Comparison of ENCODE assay signal across 30 mouse cellular contexts in the genomic region with DNA sequence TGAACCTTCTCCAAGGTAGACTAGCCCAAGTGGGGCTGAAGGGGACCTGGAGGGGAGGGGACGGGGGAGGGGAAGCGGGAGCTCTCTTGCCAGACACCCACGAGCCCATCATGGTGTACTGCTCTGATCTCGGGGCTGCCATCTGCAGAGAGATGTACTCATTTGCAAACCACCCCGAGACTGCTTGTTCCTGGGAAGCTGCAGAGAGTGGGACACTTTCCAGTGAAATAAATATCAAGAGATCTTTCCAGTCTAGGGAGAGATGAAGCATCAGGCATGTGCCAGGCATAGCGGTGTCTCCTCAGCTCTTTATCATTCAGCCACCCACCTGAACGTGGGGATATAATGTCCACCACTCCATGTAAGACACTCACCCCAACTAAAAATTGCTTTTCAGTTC. TPM values are rescaled to one million over a fixed set of nuclear protein-coding genes. Genes with fewer than 3 reads are reported as not detected.
A peak's percentile ranks its signal among the peaks of the same experiment; 100 is the strongest.
DNase-seq lines count a peak whose midpoint lies in the region; ATAC-seq and TF ChIP-seq lines count a peak whose summit lies in the region.
"Had no signal": no experiment of that assay in that cellular context is flagged by ENCODE, and none has a peak within 500 bp of the region (broad histone marks: within the 10 kb centered on the region; RNA-seq: fewer than 3 reads in every experiment).

No protein-coding gene starts in this region.

- H3K27ac ChIP-seq in kidney, embryonic 14.5 days (ENCODE audit: low read depth, low read length) = no peak overlapping the region
- no peak overlapping the region for H3K27ac ChIP-seq in stomach, postnatal 0 days (replicated peaks)
- H3K27ac ChIP-seq: embryonic facial prominence, embryonic 10.5 days; embryonic facial prominence, embryonic 15.5 days; forebrain, embryonic 12.5 days; heart, embryonic 13.5 days; hindbrain, embryonic 14.5 days; limb, embryonic 13.5 days; lung, embryonic 15.5 days; midbrain, embryonic 12.5 days; neural tube, embryonic 12.5 days had no signal

- H3K9me3 ChIP-seq in kidney, embryonic 14.5 days (ENCODE audit: control insufficient read depth, low read length) = no peaks in the 10 kb centered on the region
- no peaks in the 10 kb centered on the region for H3K9me3 ChIP-seq in stomach, postnatal 0 days (ENCODE audit: control insufficient read depth, low read length)
- H3K9me3 ChIP-seq: embryonic facial prominence, embryonic 10.5 days; embryonic facial prominence, embryonic 15.5 days; forebrain, embryonic 12.5 days; heart, embryonic 13.5 days; lung, embryonic 15.5 days; midbrain, embryonic 12.5 days had no signal

- no peaks in the 10 kb centered on the region for H3K4me1 ChIP-seq in kidney, embryonic 14.5 days (ENCODE audit: control insufficient read depth, insufficient read depth, low read length)
- no peaks in the 10 kb centered on the region for H3K4me1 ChIP-seq in stomach, postnatal 0 days (replicated peaks; ENCODE audit: control insufficient read depth, insufficient read depth)
- H3K4me1 ChIP-seq: embryonic facial prominence, embryonic 10.5 days; embryonic facial prominence, embryonic 15.5 days; forebrain, embryonic 12.5 days; heart, embryonic 13.5 days; limb, embryonic 13.5 days; lung, embryonic 15.5 days; midbrain, embryonic 12.5 days; neural tube, embryonic 12.5 days had no signal

- intact Hi-C loops in left cerebral cortex, postnatal 25 days (cut with DNase I) = no loop called here

- TF ChIP-seq CTCF in stomach, postnatal 0 days (IDR thresholded peaks at IDR 0.05; ENCODE audit: low read depth) = no peak

- H3K4me2 ChIP-seq in kidney, embryonic 14.5 days (replicated peaks; ENCODE audit: low read depth, low read length) = no peak overlapping the region
- H3K4me2 ChIP-seq in stomach, postnatal 0 days (replicated peaks; ENCODE audit: low read depth) = no peak overlapping the region
- H3K4me2 ChIP-seq: embryonic facial prominence, embryonic 15.5 days; forebrain, embryonic 12.5 days; heart, embryonic 13.5 days; hindbrain, embryonic 14.5 days; limb, embryonic 13.5 days; liver, embryonic 11.5 days; lung, embryonic 15.5 days; midbrain, embryonic 12.5 days; neural tube, embryonic 12.5 days had no signal

- 83% methylated on average over 7 of the region's 7 CpGs for WGBS in kidney, embryonic 14.5 days
- 79% methylated on average over 7 of the region's 7 CpGs for WGBS in stomach, postnatal 0 days

- H3K36me3 ChIP-seq in kidney, embryonic 14.5 days (ENCODE audit: control insufficient read depth, insufficient read depth, low read length) = no peaks in the 10 kb centered on the region
- H3K36me3 ChIP-seq in stomach, postnatal 0 days (ENCODE audit: control insufficient read depth, insufficient read depth, low read length) = no peaks in the 10 kb centered on the region
- H3K36me3 ChIP-seq: embryonic facial prominence, embryonic 10.5 days; embryonic facial prominence, embryonic 15.5 days; forebrain, embryonic 12.5 days; heart, embryonic 13.5 days; limb, embryonic 13.5 days; lung, embryonic 15.5 days; midbrain, embryonic 12.5 days; neural tube, embryonic 12.5 days had no signal

- no peak for TF ChIP-seq EP300 in stomach, postnatal 0 days (optimal IDR thresholded peaks at IDR 0.05)

- peak; percentile 77 to 90 for DNase-seq in layer of hippocampus, adult 18-20 months (ENCODE audit: low spot score in 2 of 2)
- DNase-seq in layer of hippocampus, adult 9-10 months (ENCODE audit: low spot score) = no peak
- peak; percentile 84 for DNase-seq in brain, adult 2 months (ENCODE audit: low read depth, low spot score)
- peak; percentile 67 to 73 for DNase-seq in layer of hippocampus, adult 8-10 months (ENCODE audit: low spot score in 2 of 2)
- peak; percentile 43 to 85 for DNase-seq in left cerebral cortex, postnatal 25 days (ENCODE audit: low spot score in 2 of 2)
- no peak for DNase-seq in cerebellum, adult 9-11 months
- no peak for DNase-seq in stomach, postnatal 0 days (ENCODE audit: low spot score)
- DNase-seq: adrenal gland, postnatal 36 days; B cell, adult 2 months; cerebellum, adult 2 months; cerebellum, postnatal 25 days; forebrain, postnatal 0 days; gastrocnemius, postnatal 10 days; heart, postnatal 10 days; kidney, adult 9 months; kidney, postnatal 25 days had no signal

- no peak overlapping the region for H3K4me3 ChIP-seq in kidney, embryonic 14.5 days (ENCODE audit: low read length)
- H3K4me3 ChIP-seq in stomach, postnatal 0 days (ENCODE audit: low read depth, low read length) = no peak overlapping the region
- H3K4me3 ChIP-seq: embryonic facial prominence, embryonic 10.5 days; embryonic facial prominence, embryonic 15.5 days; forebrain, embryonic 12.5 days; heart, embryonic 13.5 days; limb, embryonic 13.5 days; lung, embryonic 15.5 days; megakaryocyte, embryonic 14.5 days; midbrain, embryonic 12.5 days; myocyte; neural tube, embryonic 12.5 days had no signal

- no peaks in the 10 kb centered on the region for H3K27me3 ChIP-seq in kidney, embryonic 14.5 days (ENCODE audit: control insufficient read depth, insufficient read depth, low read length)
- H3K27me3 ChIP-seq in stomach, postnatal 0 days (ENCODE audit: control insufficient read depth, insufficient read depth, low read length) = no peaks in the 10 kb centered on the region
- H3K27me3 ChIP-seq: embryonic facial prominence, embryonic 15.5 days; forebrain, embryonic 12.5 days; heart, embryonic 13.5 days; limb, embryonic 13.5 days; lung, embryonic 15.5 days; midbrain, embryonic 12.5 days; neural tube, embryonic 12.5 days had no signal

- no peak for ATAC-seq in kidney, embryonic 14.5 days (ENCODE audit: low FRiP score, low TSS enrichment)
- no peak for ATAC-seq in stomach, postnatal 0 days (ENCODE audit: low FRiP score, low TSS enrichment)
- ATAC-seq: forebrain, postnatal 0 days; intestine, postnatal 0 days had no signal

- H3K9ac ChIP-seq in kidney, embryonic 14.5 days (ENCODE audit: low read depth, low read length) = no peak overlapping the region
- H3K9ac ChIP-seq in stomach, postnatal 0 days (ENCODE audit: low read length) = no peak overlapping the region
- H3K9ac ChIP-seq: embryonic facial prominence, embryonic 15.5 days; forebrain, embryonic 12.5 days; forebrain, postnatal 0 days; heart, embryonic 13.5 days; hindbrain, embryonic 14.5 days; limb, embryonic 13.5 days; lung, embryonic 15.5 days; midbrain, embryonic 12.5 days; neural tube, embryonic 12.5 days had no signal

RNA-seq across cellular contexts. Expression of a gene that starts 25.8 kb away (rescaled TPM):
- total RNA-seq in layer of hippocampus, adult 18-20 months (2021) = 100 to 1,000 TPM; 213 to 230 TPM
- 100 to 1,000 TPM; 138 to 198 (median 174) TPM for total RNA-seq in layer of hippocampus, adult 8-10 months (2022)
- 10 to 100 TPM; 55.2 to 60.6 TPM for total RNA-seq in left cerebral cortex, postnatal 25 days (2021)
- 2.7 and 4.1 TPM in 2 replicates for polyA plus RNA-seq in kidney, embryonic 14.5 days (2014; fragmentation: Nextera tagmentation; extraction: Ambion mirVana)
- 0.67 and 0.94 TPM in 2 replicates for polyA plus RNA-seq in stomach, postnatal 0 days (2015; fragmentation: Nextera tagmentation; extraction: Ambion mirVana)

Comparison
In these comparisons a context has a peak if more than half of its experiments do, and no peak if none do; other contexts are left out.
1. DNase-seq: peak in layer of hippocampus, adult 18-20 months (2 of 2), brain, adult 2 months (single experiment), layer of hippocampus, adult 8-10 months (2 of 2) and left cerebral cortex, postnatal 25 days (2 of 2); none in layer of hippocampus, adult 9-10 months (single experiment), cerebellum, adult 9-11 months (single experiment) and stomach, postnatal 0 days (single experiment).